Mouse (Mus musculus) lung, postnatal 0 days (tissue): ENCODE results near the gene Fam122b. TPM values are rescaled to one million over a fixed set of nuclear protein-coding genes. Genes with fewer than 3 reads are reported as not detected.
A peak's percentile ranks its signal among the peaks of the same experiment; 100 is the strongest.

Experiments used
- ATAC-seq: fragments of 200-750 bp; cut with Nextera tagmentation; 2 replicates; pipeline ENCODE4 v1.8.0; 2017; ENCODE audit warnings: moderate library complexity
- DNase-seq: peaks from one replicate; pipeline ENCODE4 v3.0.0-alpha.2; 2016; ENCODE audit warnings: low spot score
- H3K27ac ChIP-seq: fragments of 300-500 bp; sonication (generic); 2 replicates; pipeline ENCODE4 v1.5.1; 2014; ENCODE audit warnings: antibody characterized with exemption, mild to moderate bottlenecking, low read length, mixed read lengths
- H3K27me3 ChIP-seq: fragments of 300-500 bp; sonication (generic); replicated peaks from 2 replicates; pipeline ENCODE4 v1.6.1; 2014; ENCODE audit warnings: low read length, mixed read lengths; ENCODE audit not compliant: insufficient read depth
- H3K36me3 ChIP-seq: fragments of 300-500 bp; sonication (generic); 2 replicates; pipeline ENCODE4 v1.6.1; 2014; ENCODE audit warnings: low read length, mixed read lengths; ENCODE audit not compliant: insufficient read depth
- H3K4me1 ChIP-seq: fragments of 300-500 bp; sonication (generic); 2 replicates; pipeline ENCODE4 v1.6.1; 2014; ENCODE audit warnings: antibody characterized with exemption, low read depth, low read length, mixed read lengths; ENCODE audit not compliant: insufficient read depth
- H3K4me2 ChIP-seq: fragments of 300-500 bp; sonication (generic); replicated peaks from 2 replicates; pipeline ENCODE4 v1.6.1; 2014; ENCODE audit warnings: low read depth, mild to moderate bottlenecking, low read length, moderate library complexity, mixed read lengths
- H3K4me3 ChIP-seq: fragments of 300-500 bp; sonication (generic); 2 replicates; pipeline ENCODE4 v1.5.1; 2014; ENCODE audit warnings: low read depth, low read length
- H3K9ac ChIP-seq: fragments of 300-500 bp; sonication (generic); replicated peaks from 2 replicates; pipeline ENCODE4 v1.6.1; 2014; ENCODE audit warnings: low read depth, mild to moderate bottlenecking
- H3K9me3 ChIP-seq: fragments of 300-500 bp; sonication (generic); 2 replicates; pipeline ENCODE4 v1.6.1; 2016; ENCODE audit warnings: low read length, mixed read lengths
- CTCF ChIP-seq: IDR thresholded peaks from 2 replicates; pipeline ENCODE4 v1.5.1; 2016; ENCODE audit warnings: antibody characterized with exemption, mild to moderate bottlenecking
- EP300 ChIP-seq: IDR thresholded peaks from 2 replicates; pipeline ENCODE4 v1.6.1; 2016; ENCODE audit warnings: antibody characterized with exemption, mild to moderate bottlenecking, control low read depth
- WGBS: fragments of 180-500 bp; shearing (Covaris S2); extraction: QIAGEN DNeasy Blood & Tissue Kit; methylation state at CpG from one replicate; pipeline ENCODE4 v1.1.7; 2014; 5-methylcytosine and 5-hydroxymethylcytosine counted together
- polyA plus RNA-seq: library from polyadenylated mRNA; unstranded; fragments of >200 nt; fragmentation: Nextera tagmentation; extraction: Ambion mirVana; gene quantifications from 2 replicates; pipeline ENCODE4 v1.2.1, GENCODE M21; 2015

The Fam122b gene
- polyA plus RNA-seq, 1 experiment from 2014 or later, result 5.3 TPM

DNA sequence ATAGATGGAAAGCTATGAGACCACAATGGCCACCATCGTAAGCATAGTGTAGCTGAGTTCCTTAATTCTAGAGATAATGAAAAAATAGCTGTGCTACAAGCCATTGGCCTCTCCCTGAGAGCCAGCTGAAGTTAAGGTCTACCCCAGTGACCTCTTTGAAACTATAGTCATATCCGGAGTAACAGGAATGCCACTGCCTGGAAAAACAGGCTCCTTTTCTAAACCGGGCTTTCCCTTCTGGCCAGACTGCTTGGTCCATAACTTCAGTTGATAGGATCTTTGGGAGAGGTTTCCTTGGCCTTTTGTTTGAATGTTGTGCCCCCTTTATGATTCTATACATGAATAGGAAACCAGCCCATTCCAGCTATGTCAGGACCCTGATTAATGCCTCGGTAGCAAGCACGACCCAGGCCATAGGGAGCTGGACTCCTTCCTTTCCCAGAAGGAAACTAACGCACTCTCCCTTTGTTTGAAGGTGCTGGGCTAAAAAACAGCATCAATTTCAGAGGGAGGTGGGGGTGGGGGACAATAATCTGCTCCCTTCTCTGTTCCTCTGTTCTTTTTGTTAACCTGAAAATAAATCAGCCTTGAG lies 45.2 kb downstream of the Fam122b start:
- no peak for DNase-seq
- peak; percentile 65 for ATAC-seq
- Histone ChIP-seq H3K27me3 (no peaks in the 10 kb centered on the region), H3K4me2 (no peak overlapping the region), H3K9me3 (no peaks in the 10 kb centered on the region), H3K4me3 (no peak overlapping the region), H3K36me3 (no peaks in the 10 kb centered on the region), H3K4me1 (no peaks in the 10 kb centered on the region), H3K9ac (no peak overlapping the region), H3K27ac (no peak overlapping the region)
- TF ChIP-seq CTCF (no peak), EP300 (peak; percentile 62)
- 62% methylated on average over 6 of the region's 6 CpGs for whole genome bisulfite sequencing

DNA sequence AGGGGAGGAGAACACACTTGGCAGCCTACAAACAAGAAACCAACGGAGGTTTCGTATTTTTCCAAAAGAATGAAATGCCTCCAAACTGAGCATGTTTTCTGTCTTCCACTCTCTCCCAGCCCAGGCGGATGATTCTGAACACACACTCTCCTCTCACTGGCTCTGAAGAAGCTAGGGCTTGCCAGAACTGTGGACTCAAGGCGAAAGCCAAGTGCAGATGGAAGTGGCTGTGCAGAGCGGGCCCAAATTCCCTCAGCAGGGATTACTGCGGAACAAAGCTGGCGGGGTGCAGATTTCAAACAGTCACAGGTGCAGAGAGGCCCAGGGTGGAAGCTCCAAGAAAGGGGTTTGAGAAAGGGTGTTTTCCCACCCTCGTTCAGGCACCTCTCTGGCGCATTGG lies 48.8 kb downstream of the Fam122b start:
- no peak overlapping the region for H3K9ac ChIP-seq
- no peaks in the 10 kb centered on the region for H3K9me3 ChIP-seq
- H3K27me3 ChIP-seq, result no peaks in the 10 kb centered on the region
- H3K4me3 ChIP-seq, result no peak overlapping the region
- H3K4me2 ChIP-seq, result no peak overlapping the region
- DNase-seq (no peak), ATAC-seq (no peak)
- TF ChIP-seq CTCF (no peak), EP300 (no peak)
- no peaks in the 10 kb centered on the region for H3K36me3 ChIP-seq
- 65% methylated on average over 9 of the region's 9 CpGs for WGBS
- no peaks in the 10 kb centered on the region for H3K4me1 ChIP-seq
- H3K27ac ChIP-seq, result no peak overlapping the region

DNA sequence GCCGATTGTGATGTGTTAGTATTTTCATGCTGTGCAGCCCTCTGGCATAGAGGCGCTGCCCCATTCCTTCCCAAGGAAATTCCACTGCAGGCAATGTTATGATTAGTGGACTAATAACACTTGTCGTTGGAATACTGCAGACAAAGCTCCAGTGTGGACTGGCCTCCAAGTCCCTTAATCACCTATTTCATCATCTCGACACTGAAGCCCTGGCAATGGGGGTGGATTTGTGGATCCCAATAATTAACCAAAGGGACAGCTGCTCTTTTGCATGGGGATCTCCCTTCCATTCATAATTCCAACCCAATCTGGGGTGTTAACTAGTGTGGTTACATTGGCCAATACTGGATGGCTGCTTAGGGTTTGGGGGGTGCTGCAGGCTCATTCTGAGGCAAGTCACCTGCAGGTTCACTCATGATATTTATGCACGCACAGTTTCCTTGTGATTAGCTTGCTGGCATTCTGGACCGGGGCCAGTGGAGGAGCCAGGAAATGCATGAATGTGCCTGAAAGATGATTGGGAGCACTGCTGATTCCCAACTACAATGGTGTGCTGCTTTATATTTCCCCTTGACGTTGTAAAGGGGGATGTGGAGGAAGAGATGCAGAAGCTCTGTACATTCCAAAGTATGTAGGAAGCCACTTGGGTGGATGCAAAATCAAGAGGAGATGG lies 54.9 kb downstream of the Fam122b start:
- H3K36me3 ChIP-seq, result no peaks in the 10 kb centered on the region
- TF ChIP-seq EP300 (no peak), CTCF (no peak)
- H3K4me2 ChIP-seq, result no peak overlapping the region
- no peaks in the 10 kb centered on the region; the same call in 1 of the 2 replicates for H3K4me1 ChIP-seq
- H3K27ac ChIP-seq, result no peak overlapping the region
- DNase-seq (peak; percentile 71), ATAC-seq (peak; percentile 73)
- no peak overlapping the region for H3K9ac ChIP-seq
- H3K4me3 ChIP-seq, result no peak overlapping the region
- 29% methylated on average over 7 of the region's 7 CpGs for WGBS
- H3K9me3 ChIP-seq, result no peaks in the 10 kb centered on the region
- no peaks in the 10 kb centered on the region for H3K27me3 ChIP-seq

DNA sequence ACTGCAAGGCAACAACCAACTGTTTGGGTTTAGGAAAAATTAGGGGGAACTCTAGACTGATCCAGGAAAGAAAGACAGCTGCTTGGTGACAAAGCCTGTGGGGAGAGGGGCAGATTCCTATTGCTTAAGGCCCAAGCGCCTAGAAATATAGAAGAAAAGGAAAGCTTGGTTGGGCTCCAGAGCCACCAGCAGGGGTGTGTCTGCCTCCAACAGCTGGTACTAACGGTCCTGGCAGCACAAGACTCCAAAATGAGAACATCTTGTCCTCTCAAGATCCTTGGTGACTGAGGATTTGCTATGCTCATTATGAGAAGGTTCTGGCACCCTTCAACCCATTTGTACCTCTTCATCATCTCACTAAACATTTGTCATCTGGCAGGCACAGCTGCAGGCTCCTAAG lies 55.8 kb downstream of the Fam122b start:
- peak; percentile 72 for ATAC-seq

GRCm38 (mm10) chrX:53212485-53212884 lies 57.1 kb downstream of the Fam122b start:
- TF ChIP-seq EP300, result no peak
- TF ChIP-seq CTCF, result no peak
- peak overlapping the region; percentile 59 for H3K27ac ChIP-seq
- no peaks in the 10 kb centered on the region; the same call in 1 of the 2 replicates for H3K4me1 ChIP-seq
- 39% methylated on average over 9 of the region's 9 CpGs for WGBS
- H3K9ac ChIP-seq, result no peak overlapping the region
- H3K4me2 ChIP-seq, result no peak overlapping the region
- H3K27me3 ChIP-seq, result no peaks in the 10 kb centered on the region
- no peaks in the 10 kb centered on the region for H3K36me3 ChIP-seq
- no peaks in the 10 kb centered on the region for H3K9me3 ChIP-seq
- no peak for ATAC-seq
- H3K4me3 ChIP-seq, result no peak overlapping the region
- DNase-seq, result peak; percentile 42

More for the DNA sequence above, 55.8 kb downstream of the Fam122b start:
- H3K27ac ChIP-seq, result peak overlapping the region; percentile 55; the same call in 1 of the 2 replicates
- H3K27me3 ChIP-seq, result no peaks in the 10 kb centered on the region
- H3K4me1 ChIP-seq, result no peaks in the 10 kb centered on the region; the same call in 1 of the 2 replicates
- H3K36me3 ChIP-seq, result no peaks in the 10 kb centered on the region
- TF ChIP-seq CTCF (peak; percentile 25), EP300 (peak; percentile 59)
- no peaks in the 10 kb centered on the region for H3K9me3 ChIP-seq
- no peak overlapping the region for H3K9ac ChIP-seq
- no peak overlapping the region for H3K4me3 ChIP-seq
- no peak overlapping the region for H3K4me2 ChIP-seq
- peak; percentile 80 for DNase-seq
- 38% methylated on average over 2 of the region's 2 CpGs for WGBS

- Histone ChIP-seq H3K27me3 (no peaks in the 10 kb centered on the region), H3K4me2 (no peak overlapping the region), H3K4me3 (no peak overlapping the region), H3K36me3 (no peaks in the 10 kb centered on the region), H3K9ac (no peak overlapping the region), H3K4me1 (no peaks in the 10 kb centered on the region; the same call in 1 of the 2 replicates), H3K9me3 (no peaks in the 10 kb centered on the region), H3K27ac (peak overlapping the region; percentile 59)
- whole genome bisulfite sequencing, result 33% methylated on average over 7 of the region's 7 CpGs
- ATAC-seq, result peak; percentile 75
- peak; percentile 11; the same call in 1 of the 2 replicates for TF ChIP-seq CTCF
- TF ChIP-seq EP300, result no peak
- DNase-seq, result peak; percentile 67
These were observed 57.7 kb downstream of the Fam122b start for GRCm38 (mm10) chrX:53211756-53212483.
